Mouse (Mus musculus) right cerebral cortex, postnatal 36 days (tissue): Measurements from ENCODE around the gene P3h1.

Source experiments
- DNase-seq, 2 experiments: peaks; one replicate each; pipeline ENCODE4 v3.0.0; 2022; ENCODE audit warnings: low spot score in 2 of 2, mixed read lengths in 1 of 2

P3h1 gene

DNA sequence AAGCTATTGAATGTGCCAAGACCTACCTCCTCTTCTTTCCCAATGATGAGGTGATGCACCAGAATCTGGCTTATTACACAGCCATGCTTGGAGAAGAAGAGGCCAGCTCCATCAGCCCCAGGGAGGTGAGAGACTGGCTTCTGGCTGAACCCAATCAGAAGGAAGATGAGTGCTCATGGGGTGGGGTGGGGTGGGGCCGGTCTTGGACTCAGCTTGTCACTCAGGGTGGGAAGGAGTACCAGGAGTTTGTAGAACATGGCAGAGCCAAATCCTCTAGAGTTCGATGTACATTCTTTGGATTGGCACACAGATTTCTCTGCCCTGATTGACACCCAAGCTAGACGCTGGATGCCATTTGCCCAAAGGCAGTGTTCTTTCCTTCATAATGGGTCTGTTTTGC, 5.9 kb downstream of the P3h1 start:
- DNase-seq: no peak

DNA sequence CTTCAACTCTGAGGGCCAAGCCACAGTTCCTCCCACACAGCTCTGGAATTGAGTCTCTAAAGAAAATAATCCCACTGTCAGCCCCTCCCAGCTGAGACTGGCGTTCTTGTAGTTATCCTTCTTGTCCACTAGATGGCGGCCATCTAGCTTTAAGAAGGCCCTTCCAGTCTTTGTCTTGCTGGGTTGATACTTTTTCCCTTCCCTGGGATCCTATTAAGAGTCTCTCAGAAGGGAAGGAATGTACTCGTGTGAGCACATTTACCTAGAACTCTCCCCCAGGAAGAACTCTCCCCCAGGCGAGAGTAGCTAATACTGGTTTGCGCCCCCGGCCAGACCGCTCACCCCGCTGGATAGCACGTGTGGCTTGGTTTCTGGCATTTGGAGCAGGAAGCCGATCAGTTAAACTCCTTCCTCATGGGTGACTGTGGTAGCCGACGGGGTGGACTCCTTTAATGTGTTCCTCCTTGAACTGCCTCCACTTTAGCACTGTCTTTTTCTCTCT, 6.5 kb downstream of the P3h1 start:
- peak in 1 of 2 experiments; percentile 26 for DNase-seq

DNA sequence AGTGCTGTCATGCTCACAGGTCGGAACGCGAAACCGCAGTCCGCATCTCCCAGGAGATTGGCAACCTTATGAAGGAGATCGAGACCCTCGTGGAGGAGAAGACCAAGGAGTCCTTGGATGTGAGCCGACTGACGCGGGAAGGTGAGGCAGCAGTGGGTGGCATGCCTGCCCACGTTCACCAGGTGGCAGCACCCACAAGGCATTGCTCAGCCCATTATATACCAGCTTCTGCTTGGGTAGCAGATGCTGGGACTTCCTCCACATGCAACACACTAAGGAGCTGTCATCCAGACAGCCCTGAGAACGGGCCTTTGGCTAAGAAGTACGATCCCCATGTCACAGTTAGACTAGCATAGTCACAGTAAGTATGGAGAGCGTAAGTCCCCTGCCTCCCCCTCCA, 8.9 kb downstream of the P3h1 start:
- DNase-seq: peak; percentile 51 to 61

DNA sequence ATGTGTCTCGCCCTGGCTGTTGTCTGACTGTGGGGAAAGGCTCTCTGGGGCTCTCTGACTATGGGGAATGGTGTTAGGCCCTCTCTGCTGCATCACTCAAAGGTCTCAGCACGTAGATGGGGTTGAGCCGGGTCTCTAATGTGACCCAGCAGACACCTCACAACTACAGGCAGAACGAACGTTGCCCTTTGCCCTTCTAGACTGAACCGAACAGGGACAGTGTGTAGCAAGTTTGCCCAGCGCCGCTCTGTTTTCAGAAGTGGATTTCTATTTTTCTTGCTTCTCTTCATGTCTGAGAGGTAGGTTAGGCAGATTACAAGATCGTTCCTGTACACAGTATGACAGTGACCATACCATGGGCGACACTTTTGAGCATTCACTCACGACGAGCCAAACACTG, 9.9 kb downstream of the P3h1 start:
- no peak for DNase-seq

DNA sequence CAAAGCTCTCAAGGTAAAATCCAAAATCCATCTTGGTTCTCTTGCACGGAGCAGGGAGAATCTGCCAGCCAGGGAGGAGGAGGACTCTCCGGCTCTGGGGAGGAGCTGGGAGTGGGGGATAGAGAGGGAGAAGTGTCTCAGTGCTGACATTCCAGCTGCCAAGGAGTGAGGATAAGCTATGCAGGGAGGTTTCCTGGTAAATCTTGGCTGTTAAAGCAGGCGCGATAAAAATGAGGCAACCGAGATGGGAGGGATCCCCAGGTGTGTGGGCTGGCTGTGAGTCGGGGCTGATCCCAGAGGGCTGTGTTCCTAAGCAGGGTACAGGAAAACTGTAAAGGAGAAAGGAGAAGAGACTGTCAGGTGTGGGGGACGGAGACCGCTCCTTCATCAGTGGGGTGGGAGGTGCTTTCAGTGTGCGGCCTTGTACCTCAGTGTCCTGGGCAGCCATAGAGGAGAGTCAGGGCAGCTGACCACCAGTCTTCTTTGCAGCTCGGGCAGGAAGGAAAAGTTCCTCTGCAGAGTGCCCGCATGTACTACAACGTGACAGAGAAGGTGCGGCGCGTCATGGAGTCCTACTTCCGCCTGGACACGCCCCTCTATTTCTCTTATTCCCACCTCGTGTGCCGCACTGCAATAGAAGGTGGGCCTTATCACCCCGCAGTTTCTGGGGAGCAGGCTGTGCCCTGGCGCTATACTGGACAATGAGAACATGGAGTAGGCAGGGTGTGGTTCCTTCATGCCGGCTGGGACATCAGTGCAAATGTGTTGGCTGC, 11.9 kb downstream of the P3h1 start:
- DNase-seq: peak; percentile 73 to 84

DNA sequence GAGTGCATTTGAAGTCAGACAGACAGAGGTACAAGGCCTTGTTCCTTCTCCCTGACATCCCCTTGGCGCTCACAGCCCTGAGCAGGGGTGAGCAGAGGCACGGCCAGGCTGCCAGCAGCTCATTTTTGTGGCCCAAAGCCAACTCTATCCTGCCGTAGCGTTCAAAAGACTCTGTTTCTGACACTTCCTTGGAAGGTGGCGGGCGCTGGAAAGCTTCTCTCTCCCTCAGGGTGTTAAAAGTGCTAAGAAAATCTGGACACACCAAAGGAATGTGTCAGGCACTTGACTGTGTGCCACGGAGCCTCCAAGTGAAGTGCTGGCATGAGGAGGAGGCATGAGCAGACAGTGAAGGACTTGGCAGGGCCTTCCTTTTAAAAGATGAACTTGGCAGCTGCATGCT, 12.8 kb downstream of the P3h1 start:
- DNase-seq: peak; percentile 59 to 76

DNA sequence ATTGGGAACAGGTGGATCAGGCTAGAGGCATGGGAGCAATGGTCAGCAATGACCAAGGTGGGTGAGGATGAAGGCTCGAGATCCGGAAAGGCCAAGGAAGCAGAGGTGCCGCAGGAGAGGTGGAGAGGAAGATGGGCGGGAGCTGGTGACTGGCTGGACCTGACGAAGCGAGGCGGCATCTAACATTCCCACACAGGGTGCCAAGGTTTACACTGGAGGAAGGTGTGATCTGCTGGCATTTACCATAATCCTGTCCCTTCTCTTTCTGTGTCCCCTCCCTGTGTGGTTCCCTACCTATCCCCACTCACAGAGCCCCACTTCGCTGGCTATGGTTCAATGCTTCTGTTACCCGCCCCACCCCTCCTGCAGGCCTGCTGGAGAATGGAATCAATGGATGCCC, 13.2 kb downstream of the P3h1 start:
- no peak for DNase-seq

DNA sequence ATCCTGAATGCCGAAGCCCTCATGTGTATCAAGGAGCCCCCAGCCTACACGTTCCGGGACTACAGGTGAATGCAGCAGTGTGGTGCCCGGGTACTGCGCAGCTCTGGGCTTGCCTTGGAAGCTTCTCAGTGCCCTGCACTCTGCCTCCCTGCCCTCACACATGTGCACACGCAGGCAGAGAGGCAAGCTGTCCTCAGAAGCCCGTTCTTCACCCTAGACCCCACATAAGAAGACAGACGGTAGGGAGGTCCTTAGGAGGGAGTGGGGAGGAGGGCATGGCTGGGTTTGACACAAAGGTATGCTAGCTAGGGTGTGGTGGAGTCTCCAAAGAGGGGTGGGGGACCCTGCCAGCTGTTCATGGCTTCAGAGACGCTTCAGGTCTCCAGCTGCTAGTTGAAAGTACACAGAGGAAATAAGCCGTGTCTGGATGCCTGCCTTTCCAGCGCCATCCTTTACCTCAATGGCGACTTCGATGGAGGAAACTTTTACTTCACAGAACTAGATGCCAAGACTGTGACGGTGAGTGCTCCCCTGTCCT, 14.0 kb downstream of the P3h1 start:
- DNase-seq: no peak

DNA sequence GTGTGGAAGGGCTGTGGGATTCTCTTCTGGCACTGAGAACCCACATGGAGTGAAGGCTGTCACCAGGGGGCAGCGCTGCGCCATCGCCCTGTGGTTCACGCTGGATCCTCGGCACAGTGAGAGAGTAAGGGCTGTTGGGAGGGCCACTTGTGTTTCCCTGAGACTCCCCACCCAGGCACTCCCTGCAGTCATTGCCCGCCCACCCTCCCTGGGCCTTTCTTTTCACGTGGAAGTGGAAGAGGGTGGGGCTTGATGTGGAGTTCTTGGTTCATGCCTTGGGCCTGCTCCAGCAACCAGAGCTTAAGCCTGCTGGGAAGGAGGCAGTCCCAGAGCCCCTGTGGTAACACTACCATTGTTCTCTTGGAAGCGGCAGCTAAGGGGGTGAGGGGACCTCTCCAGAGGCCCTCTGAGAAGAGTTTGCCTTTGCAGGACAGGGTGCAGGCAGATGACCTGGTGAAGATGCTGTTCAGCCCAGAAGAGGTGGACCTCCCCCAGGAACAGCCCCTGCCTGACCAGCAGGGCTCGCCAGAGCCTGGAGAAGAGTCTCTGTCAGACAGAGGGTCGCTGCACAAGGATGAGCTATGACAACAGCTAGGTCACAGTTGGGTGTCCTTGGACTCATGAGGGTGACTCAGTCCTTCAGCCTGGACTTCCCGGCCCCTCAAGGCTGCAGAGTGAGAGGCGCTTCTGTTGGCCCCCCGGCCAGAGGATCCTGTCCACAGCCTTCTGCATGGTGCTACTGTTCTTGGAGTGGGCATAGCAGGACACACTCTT, 14.9 kb downstream of the P3h1 start:
- peak; percentile 46 to 58 for DNase-seq

DNA sequence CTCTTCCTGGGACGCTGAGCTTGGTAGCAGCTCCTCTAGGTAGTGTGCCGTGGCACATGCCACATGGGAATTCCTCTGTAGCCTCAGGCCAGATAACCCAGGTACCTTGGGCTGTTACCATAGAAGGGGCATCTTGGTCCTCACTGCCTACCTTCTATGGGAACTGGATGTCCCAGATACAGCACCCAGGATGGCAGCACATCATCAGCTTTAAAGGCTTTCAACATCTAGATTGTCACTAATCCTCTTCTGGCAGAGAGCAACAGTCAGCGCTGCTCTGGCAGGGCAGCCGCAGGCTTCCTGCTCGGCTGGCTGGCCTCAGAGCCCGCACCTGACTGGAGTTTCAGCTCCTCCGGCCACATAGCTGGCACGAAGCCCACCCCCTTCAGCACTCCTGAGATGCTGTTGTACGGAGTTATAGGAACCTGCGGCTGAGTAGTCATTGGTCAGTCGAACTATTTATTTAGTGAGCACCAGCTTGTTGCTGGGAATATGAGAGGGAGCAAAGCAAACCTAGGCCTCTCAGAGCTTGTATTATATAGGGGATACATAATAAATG, 15.8 kb downstream of the P3h1 start:
- no peak for DNase-seq

DNA sequence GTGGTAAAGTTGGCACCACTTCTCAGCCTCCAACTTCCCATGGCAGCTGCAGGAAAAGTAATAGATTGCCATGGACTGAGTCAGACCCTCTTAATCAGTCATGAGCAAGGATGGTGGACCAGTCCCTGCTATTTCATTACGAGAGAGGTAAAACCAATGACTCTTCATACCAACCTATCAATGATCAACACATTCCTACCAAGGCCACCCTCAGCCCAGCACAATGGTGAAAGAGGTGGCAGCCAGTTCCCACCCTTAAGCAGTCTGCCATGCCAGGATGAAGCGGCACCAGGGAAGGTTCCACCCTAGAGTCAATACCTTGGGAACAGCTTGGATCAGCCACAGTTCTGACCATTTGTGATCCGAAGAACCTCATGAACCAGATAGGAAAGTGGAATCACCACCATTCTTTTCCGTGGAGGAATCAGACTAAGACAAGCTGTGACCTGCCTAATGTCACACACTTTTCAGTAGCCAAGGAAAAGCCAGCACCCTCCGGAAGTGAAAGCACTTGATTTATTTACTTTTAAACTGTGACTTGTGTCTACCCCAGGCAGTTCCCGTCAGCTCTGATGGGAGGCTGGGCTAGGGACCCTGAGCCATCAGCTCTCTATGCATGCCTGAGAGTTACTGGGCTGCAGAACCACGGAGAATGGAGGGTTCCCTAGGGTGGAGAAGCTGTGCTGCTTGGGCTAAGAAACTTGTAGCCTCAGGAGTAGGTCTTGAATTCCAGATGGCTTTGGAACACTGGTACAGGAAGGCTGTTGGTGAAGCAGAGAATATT, 19.5 kb downstream of the P3h1 start:
- no peak for DNase-seq

DNA sequence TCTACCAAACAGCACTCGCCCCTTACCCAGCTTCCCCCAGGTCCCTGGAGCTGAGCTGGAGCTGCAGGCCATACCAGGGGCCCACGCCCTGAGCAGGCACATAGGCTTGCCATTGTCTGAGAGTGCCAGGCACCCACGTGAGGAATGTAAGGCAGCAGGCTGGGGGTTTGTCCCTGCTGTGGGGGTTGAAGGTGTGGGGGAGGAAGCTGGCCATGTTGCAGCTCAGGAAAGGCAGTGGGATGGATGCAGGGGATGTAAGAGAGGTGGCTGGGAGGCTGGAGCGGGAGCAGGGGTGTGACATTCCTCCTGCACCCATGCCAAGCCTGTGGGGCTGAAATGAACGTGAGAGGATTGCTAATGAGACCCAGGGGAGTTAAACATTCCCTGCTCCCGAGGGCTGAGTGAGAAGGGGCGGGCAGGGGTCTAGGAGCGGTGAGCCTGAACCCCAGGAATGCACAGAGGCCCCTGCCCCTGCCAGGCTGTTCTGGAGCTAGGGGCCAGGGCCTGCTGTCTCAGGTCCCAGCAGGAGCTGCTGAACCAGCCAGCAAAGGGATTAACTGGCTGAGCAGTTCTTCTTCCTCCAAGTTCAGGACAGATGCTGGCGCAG, 21.4 kb downstream of the P3h1 start:
- peak in 1 of 2 experiments; percentile 54 for DNase-seq

DNA sequence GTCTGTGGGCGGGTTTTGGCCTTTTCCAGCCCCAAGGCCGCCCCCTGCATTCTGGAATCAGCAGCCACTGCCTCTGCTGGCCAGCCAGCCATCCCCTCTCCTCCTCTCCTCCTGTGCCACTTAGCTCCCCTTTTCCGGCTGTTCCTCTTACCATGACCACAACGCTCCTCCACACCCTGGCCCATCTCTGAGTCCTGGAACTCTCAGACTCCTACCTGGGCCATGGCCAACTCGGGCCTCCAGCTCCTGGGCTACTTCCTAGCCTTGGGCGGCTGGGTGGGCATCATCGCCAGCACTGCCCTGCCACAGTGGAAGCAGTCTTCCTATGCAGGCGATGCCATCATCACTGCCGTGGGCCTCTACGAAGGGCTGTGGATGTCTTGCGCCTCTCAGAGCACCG, 22.6 kb downstream of the P3h1 start, which contains the start of gene Cldn19:
Cldn19 (plus strand) TSS at position 64 of the 400 bp plus-strand sequence.
- DNase-seq: no peak

DNA sequence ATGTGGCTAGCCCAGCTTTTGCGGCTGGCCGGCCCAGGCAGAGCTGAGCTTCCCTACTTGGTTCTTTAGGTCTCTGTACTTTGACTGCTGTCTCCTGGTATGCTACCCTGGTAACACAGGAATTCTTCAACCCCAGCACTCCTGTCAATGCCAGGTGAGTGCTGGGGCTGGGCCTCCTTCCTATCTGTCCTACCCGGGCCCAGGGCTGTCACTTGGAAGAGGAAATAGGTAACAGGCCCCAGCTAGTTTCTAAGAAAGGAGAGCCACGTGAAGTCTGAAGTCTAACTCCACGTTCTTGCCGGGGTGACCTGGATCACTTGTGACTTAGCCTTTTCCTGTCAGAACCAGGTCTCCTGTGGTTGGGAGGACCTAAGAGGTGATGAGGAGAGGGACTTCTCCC, 24.4 kb downstream of the P3h1 start:
- DNase-seq: no peak

DNA sequence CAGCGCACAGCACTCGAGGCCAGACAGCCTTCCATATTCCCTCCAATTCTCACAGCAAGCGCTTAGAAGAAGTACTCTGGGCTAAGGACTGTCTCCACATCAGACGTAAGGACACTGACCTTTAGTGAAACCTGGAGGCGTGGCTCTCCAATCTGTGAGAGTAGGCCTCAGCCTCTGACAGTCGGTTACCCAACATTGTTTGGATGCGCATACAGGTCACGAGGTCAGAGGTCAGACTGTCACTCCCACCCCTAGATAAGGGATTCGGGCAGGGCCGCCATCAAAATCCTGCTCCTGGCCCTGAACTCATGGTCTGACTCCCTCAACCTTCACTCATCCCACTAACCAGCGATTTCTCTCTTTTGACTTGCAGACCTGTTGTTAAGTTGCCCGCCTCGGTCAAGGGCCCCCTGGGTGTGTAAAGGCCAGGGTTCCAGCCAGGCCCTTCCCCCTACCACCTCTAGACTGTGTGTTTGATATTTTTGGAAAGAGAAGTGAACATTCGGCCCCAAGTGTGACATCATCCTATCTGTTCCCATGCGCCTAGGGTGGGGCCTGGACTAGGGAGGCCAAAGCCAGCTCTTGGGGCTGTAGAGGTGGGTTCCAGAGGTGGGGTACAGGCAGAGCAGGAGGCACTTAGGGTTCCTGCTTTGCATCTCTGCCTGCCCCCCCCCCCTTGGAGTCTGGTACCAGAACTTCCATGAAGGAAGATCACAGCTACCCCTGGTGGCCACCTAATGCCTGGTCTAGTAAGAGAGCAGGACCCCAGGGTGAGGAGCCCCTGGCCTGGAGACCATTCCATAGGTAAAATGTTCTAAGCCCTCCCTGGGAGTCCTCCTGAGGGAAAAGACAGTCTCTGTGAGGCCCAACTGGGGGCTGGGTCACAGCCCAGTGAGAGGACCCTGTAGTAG, 26.9 kb downstream of the P3h1 start:
- DNase-seq: no peak

DNA sequence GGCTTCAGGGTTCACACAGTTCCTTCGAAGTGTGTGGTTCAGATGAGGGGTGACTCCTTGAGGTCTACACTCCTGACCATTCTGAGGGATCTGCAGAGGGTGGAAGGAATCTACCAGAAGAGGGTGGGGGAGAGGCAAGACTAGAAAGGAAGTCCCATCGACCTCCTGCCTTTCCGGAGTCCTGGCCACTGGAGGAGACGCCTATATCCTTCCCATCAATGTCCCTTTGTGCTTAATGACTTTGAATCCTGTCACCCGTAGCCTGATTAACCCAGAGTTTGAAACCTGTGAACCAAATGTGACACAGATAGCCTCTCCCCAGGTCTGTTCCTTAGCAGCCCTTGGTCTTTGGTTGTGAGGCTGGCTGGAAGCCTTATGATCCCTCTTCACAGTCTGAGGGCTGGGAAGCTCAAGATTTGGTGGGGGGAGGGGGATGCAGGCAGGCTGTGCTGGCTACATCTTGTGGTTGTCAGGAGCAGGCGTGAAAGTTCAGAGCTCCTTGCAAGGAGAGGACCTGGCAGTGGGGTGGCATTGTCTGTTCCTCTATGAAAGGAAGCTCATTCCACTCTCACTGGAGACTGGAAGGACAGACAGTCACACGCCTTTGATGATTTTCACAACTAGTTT, 28.5 kb downstream of the P3h1 start:
- DNase-seq: no peak

DNA sequence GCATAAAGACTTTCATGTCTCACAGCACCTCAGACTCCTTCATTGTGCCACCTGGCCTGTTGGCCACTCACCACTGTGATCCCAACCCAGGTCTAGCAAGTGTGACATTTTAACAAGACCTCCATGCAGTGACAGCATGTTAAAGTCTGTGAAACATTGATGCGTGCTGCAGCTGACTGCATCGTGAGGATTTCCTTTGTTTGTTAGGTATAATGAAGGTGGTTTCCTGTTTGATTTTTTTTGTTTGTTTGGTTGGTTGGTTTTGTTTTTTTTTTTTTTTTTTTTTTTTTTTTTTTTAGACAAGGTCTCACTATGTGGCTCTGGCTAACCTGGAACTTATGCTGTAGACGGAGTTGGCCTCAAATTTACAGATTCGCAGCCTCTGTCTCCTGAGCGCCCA, 29.8 kb downstream of the P3h1 start:
- no peak for DNase-seq

DNA sequence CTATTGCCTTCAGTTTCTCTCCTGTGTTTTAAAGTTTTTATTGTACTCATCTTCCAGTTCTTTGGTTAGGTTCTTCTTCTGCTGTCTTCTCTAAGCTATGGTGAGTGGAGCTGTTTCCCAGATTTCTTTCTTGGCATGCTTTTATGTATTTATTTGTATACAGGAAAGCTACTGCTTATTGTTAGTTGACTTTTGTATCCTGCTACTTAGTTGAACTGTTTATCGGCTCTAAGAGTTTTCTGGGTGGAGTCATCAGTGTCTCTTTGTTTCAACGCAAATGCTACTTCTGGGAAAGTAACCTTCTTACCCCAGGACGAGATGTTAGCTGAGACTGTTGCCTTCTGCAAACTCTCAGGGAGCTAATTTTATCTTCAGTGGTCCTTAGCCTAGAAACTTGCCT, 30.7 kb downstream of the P3h1 start:
- no peak for DNase-seq

DNA sequence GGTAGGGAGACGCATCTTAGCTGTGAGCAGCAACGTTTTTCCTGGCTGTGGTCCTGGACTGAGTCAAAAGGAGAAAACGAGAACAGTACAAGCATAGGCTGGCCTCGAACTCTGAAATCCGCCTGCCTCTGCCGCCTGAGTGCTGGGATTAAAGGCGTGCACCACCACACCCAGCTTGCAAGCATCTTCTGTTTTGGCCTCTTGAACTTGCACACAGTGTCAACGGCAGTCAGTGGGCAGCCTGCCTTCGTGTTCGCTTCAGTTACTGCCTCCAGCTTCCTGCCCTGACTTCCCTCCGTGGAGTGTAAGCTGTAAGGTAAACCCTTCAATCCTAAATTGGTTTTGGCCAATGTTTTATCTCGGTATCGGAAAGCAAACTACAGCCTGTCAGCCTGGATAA, 33.9 kb downstream of the P3h1 start:
- DNase-seq: no peak

DNA sequence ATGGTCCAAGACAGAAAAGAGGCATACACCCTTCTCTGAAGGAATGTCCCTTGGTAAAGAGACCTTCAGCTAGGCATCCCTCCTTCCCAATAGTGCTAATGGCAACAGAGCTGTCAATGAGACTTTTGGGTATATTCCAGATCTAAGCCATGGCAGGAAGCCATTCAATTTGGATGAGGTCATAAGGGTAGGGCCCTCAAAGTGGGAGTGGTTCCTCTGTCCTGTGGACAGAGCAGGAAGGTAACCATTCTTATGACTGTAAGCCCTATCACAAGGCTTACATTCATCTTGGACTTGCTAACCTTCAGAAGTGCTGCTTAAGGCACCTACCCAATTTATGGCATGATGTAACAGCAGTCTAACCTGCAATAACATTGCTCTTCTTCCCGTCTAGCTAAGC, 41.9 kb downstream of the P3h1 start:
- DNase-seq: no peak
